Mouse (Mus musculus) cerebellum, postnatal 14 days (tissue): ENCODE data around the gene Gm20425.

Source experiments
- DNase-seq, 2 experiments: peaks; one replicate each; pipeline ENCODE4 v3.0.0; 2021; ENCODE audit warnings: mixed read lengths in 2 of 2

The Gm20425 gene

DNA sequence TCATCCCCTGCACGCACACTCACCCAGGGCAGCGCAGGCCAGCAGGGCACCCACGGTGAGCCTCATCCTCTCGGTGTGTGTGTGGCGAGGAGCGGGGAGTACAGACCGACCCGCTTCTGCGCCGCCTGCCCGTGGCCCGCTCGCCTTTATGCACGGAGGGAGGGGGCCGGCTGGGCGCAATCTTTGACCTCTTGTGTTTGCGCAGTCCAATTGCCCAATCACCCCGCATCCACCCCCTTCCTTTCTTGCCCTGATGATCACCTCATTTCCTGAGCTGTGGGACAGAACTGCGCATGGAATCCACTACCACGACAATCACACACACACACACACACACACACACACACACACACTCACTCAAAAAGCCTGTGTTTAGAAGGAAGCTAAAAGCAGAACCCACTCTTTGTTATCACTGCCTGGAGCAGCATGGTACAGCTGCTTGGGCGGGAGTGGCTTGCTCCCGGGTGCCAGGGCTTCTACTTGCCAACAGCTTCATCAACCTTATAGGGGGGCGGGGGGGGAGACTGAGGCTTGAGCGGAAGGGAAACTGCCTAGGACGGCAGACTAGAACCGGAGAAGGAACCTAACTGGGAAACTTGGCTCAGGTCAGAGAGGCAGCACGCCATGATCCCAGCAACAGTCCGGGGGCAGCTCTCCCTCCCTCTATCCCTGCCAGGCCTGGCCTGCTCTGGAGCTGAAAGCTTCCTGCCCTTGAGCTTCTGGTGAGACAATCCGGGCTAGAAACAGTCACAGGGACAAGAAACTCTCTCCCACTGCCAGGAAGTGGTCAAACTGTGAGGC, at the start of gene Gm20425, which contains the start of gene Trf:
Gene Gm20425 (minus strand): TSS at position 157 of the 801 bp plus-strand sequence.
Gene Trf (minus strand): TSS at position 294 of the 801 bp plus-strand sequence.
- peak; percentile 44 to 49 for DNase-seq

DNA sequence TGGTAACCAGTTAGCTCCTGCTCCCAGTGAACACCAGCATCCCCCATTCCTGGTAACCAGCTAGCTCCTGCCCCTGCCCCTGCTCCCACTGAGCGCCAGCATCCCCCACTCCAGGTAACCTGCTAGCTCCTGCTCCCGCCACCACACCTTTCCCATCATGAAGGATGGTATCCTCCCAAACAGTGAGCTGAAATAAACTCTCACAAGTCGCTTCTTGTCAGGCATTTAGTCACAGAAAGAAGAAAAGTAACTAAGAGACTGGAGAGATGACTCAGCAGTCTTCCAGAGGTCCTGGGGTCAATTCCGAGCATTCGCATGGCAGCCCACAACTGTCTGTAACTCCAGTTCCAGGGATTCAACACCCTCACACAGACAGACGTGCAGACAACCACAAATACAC, 46.8 kb upstream of the Gm20425 start:
- DNase-seq: no peak

DNA sequence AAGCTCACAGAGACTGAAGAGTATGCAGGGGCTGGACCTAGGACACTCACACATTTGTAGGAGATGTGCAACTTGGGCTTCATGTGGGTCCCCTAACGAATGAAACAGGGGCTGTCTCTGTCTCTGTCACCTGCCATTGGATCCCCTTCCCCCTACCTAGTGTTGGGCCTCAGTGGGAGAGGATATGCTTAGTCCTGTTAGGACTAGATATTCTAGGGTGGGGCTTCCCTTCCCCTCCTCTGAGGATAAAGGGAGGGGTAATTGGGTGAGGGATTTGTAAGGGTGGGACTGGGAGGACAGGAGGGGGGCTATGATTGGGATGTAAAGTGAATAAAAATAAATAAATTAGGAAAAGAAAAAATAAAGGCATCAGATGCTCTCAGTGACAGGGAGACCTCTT, 45.6 kb upstream of the Gm20425 start:
- no peak for DNase-seq

DNA sequence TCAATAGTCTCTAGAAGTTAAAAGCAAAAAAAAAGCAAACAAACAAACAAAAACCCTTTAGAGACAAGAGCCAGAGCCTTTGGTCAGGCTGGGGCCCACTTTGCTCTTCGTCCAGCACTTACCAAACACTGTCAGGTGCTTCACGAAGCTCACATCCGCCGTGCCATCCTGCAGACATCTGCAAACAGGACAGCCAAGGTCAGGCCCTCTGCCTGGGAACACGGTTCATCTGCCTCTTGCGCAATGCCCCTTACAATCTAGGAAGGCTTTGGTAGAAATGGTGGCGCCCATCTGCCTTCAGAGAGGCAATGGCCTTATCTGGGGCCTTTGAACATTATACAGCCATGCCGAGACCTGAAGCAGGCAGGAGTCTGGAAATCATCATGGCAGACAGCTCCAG, 44.7 kb upstream of the Gm20425 start:
- DNase-seq: no peak

DNA sequence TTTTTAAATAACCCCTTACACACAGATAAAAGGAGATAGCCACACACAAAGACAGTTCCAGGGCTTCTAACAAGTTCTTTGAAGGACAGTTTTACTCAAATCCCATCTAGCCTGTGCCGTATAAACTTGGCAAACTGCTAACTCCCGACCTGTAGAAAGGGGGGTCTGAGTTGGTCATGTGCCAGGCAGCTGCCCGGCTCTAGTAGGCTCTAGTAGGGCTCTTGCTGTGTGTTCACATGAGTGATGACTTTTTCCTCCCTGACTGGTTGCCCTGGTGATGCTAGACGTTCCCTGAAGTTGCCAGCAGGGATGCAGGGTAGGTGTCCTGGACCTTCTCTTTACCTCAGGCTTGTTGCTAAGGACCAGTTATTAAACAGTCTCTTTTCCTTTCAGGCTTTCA, 41.0 kb upstream of the Gm20425 start:
- peak in 1 of 2 experiments; percentile 14 for DNase-seq

DNA sequence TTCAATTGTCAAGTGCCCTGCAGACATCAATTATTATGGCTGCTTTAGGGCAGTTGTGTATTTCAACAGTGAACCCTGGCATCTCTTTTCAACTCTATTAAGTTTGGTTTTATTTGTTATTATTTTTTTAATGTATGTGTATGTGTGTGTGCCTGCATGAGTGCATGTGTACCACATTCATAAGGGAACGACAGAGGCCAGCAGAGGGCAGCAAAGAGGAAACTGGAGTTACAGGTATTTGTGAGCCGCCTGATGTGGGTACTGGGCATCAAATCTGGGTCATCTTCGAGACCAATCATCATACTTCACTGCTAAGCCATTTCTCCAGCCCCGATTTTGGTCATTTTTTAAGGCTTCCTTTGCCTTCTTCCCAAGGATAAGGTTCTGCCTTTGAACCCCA, 35.7 kb upstream of the Gm20425 start:
- DNase-seq: no peak

DNA sequence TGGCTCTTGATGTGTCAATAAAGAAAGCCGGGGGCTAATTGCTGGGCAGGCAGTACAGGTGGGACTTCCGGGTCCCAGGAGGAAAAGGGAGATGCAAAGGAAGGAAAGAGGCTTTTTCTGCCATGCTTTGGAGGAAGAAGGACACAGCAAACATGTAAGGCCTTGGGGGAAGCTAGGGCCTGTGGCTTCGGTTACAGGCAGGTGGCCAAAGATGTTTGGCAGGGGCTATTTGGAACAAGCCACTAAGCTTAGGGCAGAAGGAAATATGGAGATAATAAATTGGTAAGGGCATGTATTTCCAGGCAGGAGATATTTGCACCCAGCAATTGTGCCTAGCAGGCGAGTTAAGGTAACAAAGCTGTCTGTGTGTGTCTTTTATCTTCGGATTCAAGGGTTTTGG, 22.8 kb upstream of the Gm20425 start:
- DNase-seq: peak; percentile 80 to 87

GRCm38 (mm10) chr9:103248618-103249017, 18.5 kb upstream of the Gm20425 start:
- DNase-seq: no peak

DNA sequence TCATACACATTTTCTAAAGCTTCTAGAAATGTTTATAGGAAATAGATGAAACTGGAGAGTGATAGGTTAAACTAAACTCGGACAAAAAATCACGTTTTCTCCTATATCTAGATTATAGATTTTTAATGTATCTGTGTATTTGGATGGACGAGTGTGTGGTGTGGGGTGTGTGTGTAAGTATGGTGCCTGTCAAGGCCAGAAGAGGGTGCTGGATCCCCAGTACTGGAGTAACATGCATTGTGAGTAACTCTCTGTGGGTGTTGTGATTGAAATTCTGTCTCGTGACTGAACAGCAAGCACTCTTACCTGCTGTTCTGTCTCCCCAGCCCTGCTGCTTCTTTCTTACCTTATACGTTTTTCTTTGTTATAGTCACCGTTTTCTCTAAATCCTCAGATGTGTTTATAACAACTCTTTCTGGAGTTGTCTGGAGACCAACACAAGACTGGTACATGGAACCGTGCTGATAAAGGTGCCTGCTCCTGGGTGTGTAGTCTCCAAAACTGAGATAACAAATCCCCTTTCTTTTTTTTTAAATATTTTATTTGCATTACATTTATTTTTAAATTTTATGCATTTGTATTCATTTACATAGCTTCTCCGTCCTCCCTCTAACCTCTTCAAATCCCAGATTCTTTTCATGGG, 16.5 kb upstream of the Gm20425 start:
- no peak for DNase-seq

GRCm38 (mm10) chr9:103243640-103244039, 13.5 kb upstream of the Gm20425 start:
- no peak for DNase-seq

DNA sequence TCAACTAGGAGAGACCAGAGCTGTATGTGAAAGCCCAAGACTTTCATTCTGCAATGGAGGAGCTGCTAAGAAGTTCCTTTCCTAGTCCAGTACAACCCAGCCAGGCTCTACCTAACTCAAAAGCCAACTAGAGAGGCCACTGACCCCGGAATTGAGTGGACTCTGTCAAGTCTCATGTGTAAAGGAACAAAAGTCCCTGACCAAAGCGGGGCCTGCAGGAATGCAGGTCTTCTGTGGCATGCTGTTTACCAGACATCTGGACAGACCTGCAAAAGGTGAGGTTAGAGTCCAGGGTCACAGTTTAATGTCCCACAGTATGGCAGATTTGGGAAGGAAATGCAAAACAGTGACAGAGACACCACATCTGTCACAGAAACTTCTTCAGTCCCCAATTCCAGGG, 11.1 kb upstream of the Gm20425 start:
- no peak for DNase-seq

DNA sequence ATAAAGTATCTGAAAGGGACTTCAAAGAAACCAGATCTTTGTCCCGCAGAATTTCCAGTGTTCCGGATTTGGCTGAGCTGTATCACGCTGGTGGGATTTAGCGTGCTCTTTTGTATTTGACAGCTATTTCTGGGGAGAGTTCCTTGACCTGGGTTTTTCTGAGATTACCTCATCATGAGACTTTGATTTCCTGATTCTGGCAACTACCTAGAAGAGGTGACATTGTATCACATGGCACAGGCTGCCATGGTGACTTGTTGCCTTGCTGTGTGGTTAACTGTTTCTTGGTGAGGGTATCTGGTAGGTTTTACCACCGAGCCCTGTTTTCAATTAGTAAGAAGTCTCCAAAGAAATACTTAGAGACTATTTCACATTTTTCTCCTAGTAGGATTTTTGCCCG, 9.4 kb upstream of the Gm20425 start:
- no peak for DNase-seq

- DNase-seq: no peak
Observed at GRCm38 (mm10) chr9:103234565-103235165, 4.6 kb upstream of the Gm20425 start.

- DNase-seq: no peak
Observed at GRCm38 (mm10) chr9:103234059-103234458, 4.0 kb upstream of the Gm20425 start.

GRCm38 (mm10) chr9:103233006-103233395, 2.9 kb upstream of the Gm20425 start:
- DNase-seq: no peak

DNA sequence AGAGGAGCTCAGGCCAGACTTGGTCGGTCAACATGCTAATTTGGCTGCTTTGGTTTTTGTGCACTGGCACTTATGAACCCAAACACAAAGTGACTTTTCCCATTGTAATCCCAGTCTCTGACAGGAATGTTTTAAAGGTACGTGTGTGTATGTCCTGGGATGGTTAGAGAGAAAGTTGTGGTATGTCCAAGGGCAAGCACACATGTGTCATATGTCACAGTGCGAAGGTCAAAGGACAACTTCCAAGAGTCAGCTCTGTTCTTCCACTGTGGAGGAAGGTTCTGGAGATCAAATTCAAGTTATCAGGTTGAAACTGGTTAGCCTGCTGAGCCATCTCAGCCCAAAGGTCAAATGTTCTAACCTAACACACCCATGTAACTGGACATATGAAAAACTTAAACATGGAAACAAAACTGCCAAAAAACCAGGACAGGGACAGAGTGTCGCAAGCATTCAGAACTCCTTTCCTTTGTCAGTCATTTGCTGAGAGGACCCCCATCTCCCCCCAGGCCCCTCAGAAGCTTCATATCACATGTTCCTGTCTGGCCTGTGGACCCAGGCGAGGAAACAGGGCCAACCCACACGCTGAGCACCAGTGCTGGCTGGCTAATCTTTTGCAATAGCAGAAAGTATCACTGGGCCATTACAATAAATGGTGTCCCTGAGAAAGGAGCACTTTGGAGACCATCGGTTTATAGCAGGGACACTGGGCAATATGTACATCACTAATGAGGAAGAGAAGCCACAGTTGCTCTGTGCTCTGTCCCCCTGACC, 2.3 kb upstream of the Gm20425 start:
- DNase-seq: no peak

- DNase-seq: no peak
Observed at GRCm38 (mm10) chr9:103229037-103229867, 855 bp downstream of the Gm20425 start.

- no peak for DNase-seq
Observed at GRCm38 (mm10) chr9:103228370-103229003, 1.6 kb downstream of the Gm20425 start.

DNA sequence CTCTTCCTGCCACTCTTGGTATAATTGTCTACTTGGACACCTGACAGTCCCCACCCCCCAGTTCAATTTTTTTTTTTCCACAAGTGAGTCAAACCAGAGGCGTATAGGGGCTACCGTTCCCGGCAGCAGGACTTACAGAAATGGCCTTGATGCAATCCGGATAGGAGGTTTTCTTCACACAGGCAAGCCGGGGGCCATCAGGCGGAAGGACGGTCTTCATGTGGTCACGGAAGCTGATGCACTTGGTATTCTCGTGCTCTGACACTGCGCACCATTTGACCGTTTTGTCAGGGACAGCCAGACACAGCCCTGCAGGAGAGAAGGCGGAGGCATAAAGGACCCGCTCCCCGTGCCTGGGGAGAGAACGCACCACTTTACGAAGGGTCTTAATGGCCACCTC, 2.3 kb downstream of the Gm20425 start:
- DNase-seq: no peak

GRCm38 (mm10) chr9:103226806-103227205, 3.3 kb downstream of the Gm20425 start:
- peak in 1 of 2 experiments; percentile 45 for DNase-seq

- DNase-seq: peak in 1 of 2 experiments; percentile 43
Observed at GRCm38 (mm10) chr9:103225464-103225863, 4.6 kb downstream of the Gm20425 start.

- DNase-seq: no peak
Observed at GRCm38 (mm10) chr9:103224721-103225120, 5.4 kb downstream of the Gm20425 start.
